ENCODE assay signal across 16 mouse cellular contexts in the genomic region with DNA sequence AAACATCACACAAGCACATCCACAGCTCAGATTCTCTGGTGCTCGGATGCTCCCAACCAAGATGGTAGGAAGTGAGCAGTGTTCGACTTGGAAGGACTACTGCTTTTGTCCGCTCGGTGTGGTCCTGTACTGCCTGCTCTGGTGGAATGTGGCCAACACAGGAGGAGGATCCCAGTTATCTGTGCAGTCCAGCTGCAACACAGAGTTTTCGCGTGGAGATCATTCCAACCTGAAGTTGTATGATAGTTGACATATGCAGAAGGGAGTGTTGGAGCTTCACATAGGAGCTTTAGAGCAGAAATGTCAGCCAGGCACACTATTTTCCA. TPM values are rescaled to one million over a fixed set of nuclear protein-coding genes. Genes with fewer than 3 reads are reported as not detected.
A peak's percentile ranks its signal among the peaks of the same experiment; 100 is the strongest.
DNase-seq lines count a peak whose midpoint lies in the region; ATAC-seq and TF ChIP-seq lines count a peak whose summit lies in the region.
"Had no signal": no experiment of that assay in that cellular context is flagged by ENCODE, and none has a peak within 500 bp of the region (broad histone marks: within the 10 kb centered on the region; RNA-seq: fewer than 3 reads in every experiment).

No protein-coding gene starts in this region.

- peak; percentile 1 for DNase-seq in embryo, embryonic 11.5 days (ENCODE audit: low read depth, low spot score)
- DNase-seq in embryo, embryonic 10.5 days (ENCODE audit: low spot score) = no peak
- no peak for DNase-seq in lung, postnatal 0 days (ENCODE audit: low spot score)
- DNase-seq in lung, postnatal 36 days = no peak
- DNase-seq in skeletal muscle tissue, adult 2 months (ENCODE audit: low read depth, low spot score) = peak; percentile 14
- DNase-seq in ovary, postnatal 10 days (ENCODE audit: low spot score) = no peak
- DNase-seq: cerebellum, adult 18-20 months; lung, postnatal 14 days; thymus, postnatal 4 days had no signal

- no peaks in the 10 kb centered on the region; the same call in 1 of the 2 replicates for H3K36me3 ChIP-seq in lung, postnatal 0 days (ENCODE audit: insufficient read depth, low read length)
- peaks cover 68% of the 10 kb centered on the region for H3K36me3 ChIP-seq in erythroblast, embryonic 14.5 days (ENCODE audit: control insufficient read depth)
- peaks cover 13% of the 10 kb centered on the region for H3K36me3 ChIP-seq in intestine, postnatal 0 days (ENCODE audit: control insufficient read depth, insufficient read depth)

- no peak overlapping the region for H3K4me2 ChIP-seq in lung, postnatal 0 days (replicated peaks; ENCODE audit: low read depth, low read length)
- H3K4me2 ChIP-seq in intestine, postnatal 0 days (replicated peaks; ENCODE audit: low read depth) = no peak overlapping the region

- H3K4me1 ChIP-seq in lung, postnatal 0 days (ENCODE audit: insufficient read depth, low read depth, low read length) = no peaks in the 10 kb centered on the region
- H3K4me1 ChIP-seq in erythroblast, embryonic 14.5 days (ENCODE audit: control insufficient read depth) = peaks cover 29% of the 10 kb centered on the region
- H3K4me1 ChIP-seq in intestine, postnatal 0 days (replicated peaks; ENCODE audit: control insufficient read depth, insufficient read depth, low read length) = no peaks in the 10 kb centered on the region
- H3K4me1 ChIP-seq: embryonic facial prominence, embryonic 10.5 days had no signal

- no peaks in the 10 kb centered on the region for H3K9me3 ChIP-seq in lung, postnatal 0 days (ENCODE audit: low read length)
- H3K9me3 ChIP-seq in erythroblast, embryonic 14.5 days (ENCODE audit: control insufficient read depth, low read length) = no peaks in the 10 kb centered on the region
- no peaks in the 10 kb centered on the region for H3K9me3 ChIP-seq in intestine, postnatal 0 days (ENCODE audit: control insufficient read depth)
- H3K9me3 ChIP-seq: embryonic facial prominence, embryonic 10.5 days; G1E had no signal

- WGBS in lung, postnatal 0 days = 72% methylated on average over 6 of the region's 6 CpGs
- WGBS in intestine, postnatal 0 days = 94% methylated on average over 6 of the region's 6 CpGs

- TF ChIP-seq CTCF in lung, postnatal 0 days (IDR thresholded peaks at IDR 0.05) = no peak
- TF ChIP-seq CTCF in intestine, postnatal 0 days (IDR thresholded peaks at IDR 0.05; ENCODE audit: low read depth) = no peak

- no peak overlapping the region for H3K9ac ChIP-seq in lung, postnatal 0 days (replicated peaks; ENCODE audit: low read depth)
- no peak overlapping the region for H3K9ac ChIP-seq in intestine, postnatal 0 days (ENCODE audit: low read depth, low read length)

- H3K4me3 ChIP-seq in lung, postnatal 0 days (ENCODE audit: low read depth, low read length) = no peak overlapping the region
- peak overlapping the region; percentile 13 for H3K4me3 ChIP-seq in erythroblast, embryonic 14.5 days (replicated peaks)
- H3K4me3 ChIP-seq in intestine, postnatal 0 days (ENCODE audit: low read depth, low read length) = no peak overlapping the region
- H3K4me3 ChIP-seq: embryonic facial prominence, embryonic 10.5 days had no signal

- no peaks in the 10 kb centered on the region for H3K27me3 ChIP-seq in lung, postnatal 0 days (replicated peaks; ENCODE audit: insufficient read depth, low read length)
- no peaks in the 10 kb centered on the region for H3K27me3 ChIP-seq in erythroblast, embryonic 14.5 days (ENCODE audit: control insufficient read depth)
- H3K27me3 ChIP-seq in intestine, postnatal 0 days (replicated peaks; ENCODE audit: control insufficient read depth, insufficient read depth, low read length) = no peaks in the 10 kb centered on the region

- peak; percentile 35; the same call in 1 of the 2 replicates for ATAC-seq in lung, postnatal 0 days
- no peak for ATAC-seq in intestine, postnatal 0 days
- ATAC-seq: activated CD4-positive, CD25-positive, alpha-beta regulatory T cell, adult 4 months; forebrain, embryonic 14.5 days; hindbrain, postnatal 0 days had no signal

- H3K27ac ChIP-seq in lung, postnatal 0 days (ENCODE audit: low read length) = no peak overlapping the region
- H3K27ac ChIP-seq in intestine, postnatal 0 days (ENCODE audit: low read depth, low read length) = no peak overlapping the region
- H3K27ac ChIP-seq: embryonic facial prominence, embryonic 10.5 days; hindbrain, postnatal 0 days had no signal

- TF ChIP-seq EP300 in lung, postnatal 0 days (IDR thresholded peaks at IDR 0.05) = no peak

RNA-seq across cellular contexts. Expression of gene Rngtt, which starts 33.6 kb away (rescaled TPM):
- polyA plus RNA-seq in lung, postnatal 0 days (2015; fragmentation: Nextera tagmentation; extraction: Ambion mirVana) = 9.4 and 10.5 TPM in 2 replicates
- 0.61 and 0.71 TPM in 2 replicates for polyA plus RNA-seq in erythroblast, embryonic 14.5 days (2012)
- 7.7 and 10.0 TPM in 2 replicates for polyA plus RNA-seq in intestine, postnatal 0 days (2015; fragmentation: Nextera tagmentation; extraction: Ambion mirVana)

RNA-seq across cellular contexts. Expression of gene Pnrc1, which starts 53.7 kb away (rescaled TPM):
- polyA plus RNA-seq in lung, postnatal 0 days (2015; fragmentation: Nextera tagmentation; extraction: Ambion mirVana) = 153 and 169 TPM in 2 replicates
- 68.6 and 79.6 TPM in 2 replicates for polyA plus RNA-seq in erythroblast, embryonic 14.5 days (2012)
- 113 and 131 TPM in 2 replicates for polyA plus RNA-seq in intestine, postnatal 0 days (2015; fragmentation: Nextera tagmentation; extraction: Ambion mirVana)

Comparison
In these comparisons a context has a peak if more than half of its experiments do, and no peak if none do; other contexts are left out.
1. DNase-seq: peak in embryo, embryonic 11.5 days (single experiment) and skeletal muscle tissue, adult 2 months (single experiment); none in embryo, embryonic 10.5 days (single experiment), lung, postnatal 0 days (single experiment), lung, postnatal 36 days (single experiment) and ovary, postnatal 10 days (single experiment).